Mouse (Mus musculus): ENCODE results near the gene Ptch1. TPM values are rescaled to one million over a fixed set of nuclear protein-coding genes. Genes with fewer than 3 reads are reported as not detected.

Gene Ptch1
- polyA plus RNA-seq, 1 experiment from 2014 or later, result 32.1 TPM

Other genes starting within 250 kb of the Ptch1 start
- 17.8 and 18.6 TPM in 2 replicates for gene Fancc, start 76.3 kb downstream of the Ptch1 start, polyA plus RNA-seq (2015; fragmentation: Nextera tagmentation; extraction: Ambion mirVana)
- gene Ercc6l2, start 241.6 kb upstream of the Ptch1 start, polyA plus RNA-seq (2015; fragmentation: Nextera tagmentation; extraction: Ambion mirVana), result 22.2 and 25.9 TPM in 2 replicates

Measured in stomach, embryonic 15.5 days (tissue).